Mouse (Mus musculus) C2C12 (cell line): ENCODE data around the gene Thoc5. TPM values are rescaled to one million over a fixed set of nuclear protein-coding genes. Genes with fewer than 3 reads are reported as not detected.

Experiments used
- H3K27me3 ChIP-seq: one replicate; pipeline ENCODE4 v1.6.1; 2011; ENCODE audit not compliant: control insufficient read depth, insufficient read depth, insufficient read length
- H3K36me3 ChIP-seq: one replicate; pipeline ENCODE4 v1.6.1; 2011; ENCODE audit not compliant: control insufficient read depth, insufficient read depth
- H3K4me3 ChIP-seq: one replicate; pipeline ENCODE4 v1.5.1; 2011; ENCODE audit warnings: mild to moderate bottlenecking, control low read depth; ENCODE audit not compliant: poor library complexity, insufficient read depth, severe bottlenecking
- H3K79me2 ChIP-seq: one replicate; pipeline ENCODE4 v1.6.1; 2011; ENCODE audit not compliant: control insufficient read depth, insufficient read depth
- H3K79me3 ChIP-seq: one replicate; pipeline ENCODE4 v1.6.1; 2011; ENCODE audit warnings: low read depth, control low read depth
- H3ac ChIP-seq: one replicate; pipeline ENCODE3; 2011; ENCODE audit warnings: low read depth; ENCODE audit not compliant: control insufficient read depth, insufficient read length
- CEBPB ChIP-seq: IDR thresholded peaks from one replicate; pipeline ENCODE4 v1.6.1; 2011; ENCODE audit warnings: low read depth, mild to moderate bottlenecking, control low read depth, moderate library complexity
- CTCF ChIP-seq: IDR thresholded peaks from one replicate; pipeline ENCODE4 v1.5.1; 2011; ENCODE audit not compliant: control insufficient read depth, insufficient read depth, insufficient read length
- FOSL1 ChIP-seq: IDR thresholded peaks from one replicate; pipeline ENCODE4 v1.8.0; 2011; ENCODE audit warnings: mild to moderate bottlenecking, low read length; ENCODE audit not compliant: poor library complexity, insufficient read depth, severe bottlenecking
- MAX ChIP-seq: IDR thresholded peaks from one replicate; pipeline ENCODE4 v1.6.1; 2011; ENCODE audit warnings: mild to moderate bottlenecking, control low read depth
- MYOD1 ChIP-seq: IDR thresholded peaks from one replicate; pipeline ENCODE4 v1.6.1; 2011; ENCODE audit warnings: low read depth; ENCODE audit not compliant: control insufficient read depth, insufficient read length
- MYOG ChIP-seq: IDR thresholded peaks from one replicate; pipeline ENCODE4 v1.6.1; 2011; ENCODE audit not compliant: control insufficient read depth, insufficient read length; ENCODE audit errors: extremely low read depth
- USF1 ChIP-seq: IDR thresholded peaks from one replicate; pipeline ENCODE4 v1.6.1; 2011; ENCODE audit warnings: low read depth, mild to moderate bottlenecking, control low read depth, moderate library complexity
- polyA plus RNA-seq: library from polyadenylated mRNA; unstranded; fragments of >200 nt; fragmentation: generic; extraction: Trizol; gene quantifications from one replicate; pipeline ENCODE4 v1.2.1, GENCODE M21; 2012; ENCODE audit warnings: missing spikeins

The Thoc5 gene
- polyA plus RNA-seq, 1 experiment = 44.1 TPM

GRCm38 (mm10) chr11:4927224-4927623 lies 32.1 kb downstream of the Thoc5 start:
- Histone ChIP-seq H3K36me3 (peaks cover 69% of the 10 kb centered on the region), H3K79me2 (no peaks in the 10 kb centered on the region), H3K4me3 (no peak overlapping the region), H3K27me3 (no peaks in the 10 kb centered on the region), H3ac (no peak overlapping the region), H3K79me3 (no peaks in the 10 kb centered on the region)
- no peak for TF ChIP-seq FOSL1
- no peak for TF ChIP-seq MYOD1
- TF ChIP-seq CTCF = no peak
- TF ChIP-seq CEBPB = no peak
- no peak for TF ChIP-seq MYOG
- TF ChIP-seq MAX = no peak

DNA sequence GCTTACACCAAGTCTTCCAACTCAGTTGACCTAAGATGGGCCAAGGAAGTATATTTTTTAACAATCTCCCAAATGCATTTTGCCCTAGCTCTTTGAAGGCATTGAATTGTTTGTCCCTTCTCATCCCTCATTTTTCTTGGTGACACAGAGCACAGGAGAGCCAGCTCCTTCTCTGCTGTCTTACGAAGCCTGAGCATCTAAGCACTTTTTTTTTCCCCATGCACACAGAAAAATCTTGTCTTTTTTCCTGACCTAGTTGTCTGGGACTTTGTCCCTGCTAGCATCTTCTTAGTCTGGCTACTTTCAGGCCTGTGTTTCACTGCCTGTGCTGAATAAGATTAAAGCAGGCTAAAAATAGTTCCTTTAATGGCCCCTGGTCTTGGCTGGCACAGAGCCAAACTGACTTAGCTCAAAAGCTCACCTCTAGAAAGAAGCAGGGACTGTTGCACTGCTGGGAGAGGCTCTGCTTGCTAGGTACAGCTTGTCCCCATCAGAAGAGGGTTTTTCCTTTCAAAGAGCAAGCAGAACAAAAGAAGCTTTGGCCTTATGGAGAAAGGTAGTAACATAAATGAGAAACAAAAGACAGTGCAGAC lies 36.0 kb downstream of the Thoc5 start:
- H3K36me3 ChIP-seq = peaks cover 35% of the 10 kb centered on the region
- no peaks in the 10 kb centered on the region for H3K79me3 ChIP-seq
- no peaks in the 10 kb centered on the region for H3K27me3 ChIP-seq
- no peak for TF ChIP-seq CEBPB
- no peak for TF ChIP-seq MYOG
- TF ChIP-seq CTCF = no peak
- TF ChIP-seq USF1 = no peak
- H3K79me2 ChIP-seq = no peaks in the 10 kb centered on the region
- no peak overlapping the region for H3ac ChIP-seq
- no peak overlapping the region for H3K4me3 ChIP-seq

DNA sequence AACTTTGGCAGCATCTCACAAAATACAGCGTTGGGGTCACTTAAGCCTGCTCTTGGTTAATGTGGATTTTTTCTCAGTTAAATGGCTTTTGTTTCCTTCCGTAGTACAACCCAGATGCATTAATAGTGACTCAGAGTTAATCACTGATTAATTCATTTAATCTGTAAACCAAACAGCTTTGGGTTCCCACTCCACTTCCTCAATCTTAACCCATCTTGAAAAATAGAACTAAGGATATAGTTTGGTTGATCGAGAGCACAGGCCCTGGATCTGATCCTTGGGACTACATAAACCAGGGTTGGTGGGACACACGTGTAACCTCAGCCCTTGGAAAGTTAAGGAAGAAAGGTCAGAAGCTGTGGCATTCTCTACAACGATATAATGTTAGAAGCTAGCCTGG lies 41.1 kb downstream of the Thoc5 start:
- Histone ChIP-seq H3K36me3 (no peaks in the 10 kb centered on the region), H3ac (no peak overlapping the region), H3K27me3 (no peaks in the 10 kb centered on the region), H3K79me2 (no peaks in the 10 kb centered on the region), H3K4me3 (no peak overlapping the region), H3K79me3 (no peaks in the 10 kb centered on the region)
- TF ChIP-seq MAX = no peak
- TF ChIP-seq MYOD1 = no peak
- no peak for TF ChIP-seq MYOG
- TF ChIP-seq FOSL1 = no peak
- no peak for TF ChIP-seq CTCF
- TF ChIP-seq CEBPB = no peak
- TF ChIP-seq USF1 = no peak

DNA sequence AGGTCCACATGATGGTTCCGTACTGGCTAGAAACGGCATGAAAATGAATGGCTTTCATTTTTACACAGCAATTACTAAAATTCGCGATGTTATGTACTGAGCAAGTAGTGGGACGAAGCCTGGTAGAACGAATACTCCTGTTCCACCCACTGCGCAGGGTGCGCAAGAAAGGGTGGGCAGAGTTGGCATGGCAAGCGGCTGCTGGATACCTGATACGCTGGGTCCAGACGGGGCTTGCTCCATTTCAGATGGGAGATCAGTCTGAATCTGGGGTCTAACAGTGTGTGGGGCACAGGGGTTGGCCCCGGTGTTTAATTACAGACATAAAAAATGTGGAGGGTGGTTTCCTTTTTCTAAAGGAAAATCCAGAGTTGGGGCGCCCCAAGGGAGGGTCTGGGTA lies 51.4 kb downstream of the Thoc5 start:
- no peaks in the 10 kb centered on the region for H3K79me3 ChIP-seq
- H3K36me3 ChIP-seq = no peaks in the 10 kb centered on the region
- H3K27me3 ChIP-seq = peaks cover 48% of the 10 kb centered on the region
- no peak overlapping the region for H3ac ChIP-seq
- H3K79me2 ChIP-seq = no peaks in the 10 kb centered on the region
- H3K4me3 ChIP-seq = no peak overlapping the region
- TF ChIP-seq CTCF (no peak), MYOG (no peak), MYOD1 (no peak), FOSL1 (no peak), CEBPB (no peak), MAX (no peak), USF1 (no peak)

- no peaks in the 10 kb centered on the region for H3K79me2 ChIP-seq
- no peaks in the 10 kb centered on the region for H3K79me3 ChIP-seq
- H3K27me3 ChIP-seq = peaks cover 54% of the 10 kb centered on the region
- H3ac ChIP-seq = no peak overlapping the region
- H3K4me3 ChIP-seq = no peak overlapping the region
- no peaks in the 10 kb centered on the region for H3K36me3 ChIP-seq
- no peak for TF ChIP-seq FOSL1
- TF ChIP-seq MYOD1 = no peak
- no peak for TF ChIP-seq MAX
- no peak for TF ChIP-seq USF1
- no peak for TF ChIP-seq CEBPB
- no peak for TF ChIP-seq MYOG
- TF ChIP-seq CTCF = no peak
Observed at GRCm38 (mm10) chr11:4946947-4947812, 52.1 kb downstream of the Thoc5 start.

DNA sequence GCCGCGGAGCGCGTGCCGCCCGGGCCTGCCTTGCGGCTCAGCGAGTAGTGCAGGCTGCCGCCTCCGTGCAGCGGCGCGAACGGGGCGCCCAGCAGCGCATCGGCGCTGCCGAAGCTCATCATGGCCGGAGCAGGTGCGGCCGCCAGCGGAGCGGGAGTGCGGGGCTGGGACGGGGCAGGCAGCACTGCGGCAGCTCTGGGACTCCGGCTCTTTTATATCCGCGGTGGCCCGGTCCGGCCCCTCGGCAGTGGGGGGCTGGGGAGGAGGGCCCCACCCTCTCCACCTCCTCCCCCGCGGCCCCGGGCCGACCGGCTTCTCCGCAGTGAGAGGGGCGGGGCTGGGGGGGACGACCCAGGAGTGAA lies 52.7 kb downstream of the Thoc5 start, which contains the start of gene Nefh:
Gene Nefh (minus strand): TSS at position 252 of the 362 bp plus-strand sequence.
- no peak within 1 kb of the TSS for H3K4me3 ChIP-seq
- H3K79me2 ChIP-seq = no peaks in the 10 kb centered on the region
- H3ac ChIP-seq = no peak within 1 kb of the TSS
- no peaks in the 10 kb centered on the region for H3K36me3 ChIP-seq
- no peak for TF ChIP-seq CTCF
- no peak for TF ChIP-seq CEBPB
- no peak for TF ChIP-seq FOSL1
- no peak for TF ChIP-seq MYOG
- no peak for TF ChIP-seq MAX
- no peak for TF ChIP-seq MYOD1
- TF ChIP-seq USF1 = no peak
- no peaks in the 10 kb centered on the region for H3K79me3 ChIP-seq
- H3K27me3 ChIP-seq = peaks cover 61% of the 10 kb centered on the region
